Mouse (Mus musculus): ENCODE measurements around the gene 0610010K14Rik. TPM values are rescaled to one million over a fixed set of nuclear protein-coding genes. Genes with fewer than 3 reads are reported as not detected.

The 0610010K14Rik gene
- polyA plus RNA-seq, 1 experiment, result 91.7 TPM

GRCm38 (mm10) chr11:70227661-70228245, 10.0 kb downstream of the 0610010K14Rik start:
- H3K4me3 ChIP-seq (ENCODE audit: insufficient read depth, poor library complexity, severe bottlenecking), result no peak overlapping the region
- no peak for TF ChIP-seq USF1 (IDR thresholded peaks at IDR 0.05; ENCODE audit: low read depth)
- no peak for TF ChIP-seq MAX (IDR thresholded peaks at IDR 0.05)

GRCm38 (mm10) chr11:70227126-70227525, 10.6 kb downstream of the 0610010K14Rik start:
- Histone ChIP-seq H3K79me2 (ENCODE audit: control insufficient read depth, insufficient read depth) (peaks cover 60% of the 10 kb centered on the region), H3K79me3 (ENCODE audit: low read depth) (peaks cover 13% of the 10 kb centered on the region), H3K27me3 (ENCODE audit: control insufficient read depth, insufficient read depth, insufficient read length) (no peaks in the 10 kb centered on the region), H3ac (ENCODE audit: control insufficient read depth, insufficient read length, low read depth) (no peak overlapping the region), H3K36me3 (ENCODE audit: control insufficient read depth, insufficient read depth) (peaks cover 38% of the 10 kb centered on the region), H3K4me3 (ENCODE audit: insufficient read depth, poor library complexity, severe bottlenecking) (no peak overlapping the region)
- no peak for TF ChIP-seq USF1 (IDR thresholded peaks at IDR 0.05; ENCODE audit: low read depth)
- TF ChIP-seq CTCF (IDR thresholded peaks at IDR 0.05; ENCODE audit: control insufficient read depth, insufficient read depth, insufficient read length), result no peak
- no peak for TF ChIP-seq MYOG (IDR thresholded peaks at IDR 0.05; ENCODE audit: control insufficient read depth, extremely low read depth, insufficient read length)
- no peak for TF ChIP-seq CEBPB (IDR thresholded peaks at IDR 0.05; ENCODE audit: low read depth)
- TF ChIP-seq MYOD1 (IDR thresholded peaks at IDR 0.05; ENCODE audit: control insufficient read depth, insufficient read length, low read depth), result no peak
- no peak for TF ChIP-seq MAX (IDR thresholded peaks at IDR 0.05)
- no peak for TF ChIP-seq FOSL1 (IDR thresholded peaks at IDR 0.05; ENCODE audit: insufficient read depth, low read length, poor library complexity, severe bottlenecking)

More at GRCm38 (mm10) chr11:70227661-70228245, 10.0 kb downstream of the 0610010K14Rik start:
- Histone ChIP-seq H3K79me2 (ENCODE audit: control insufficient read depth, insufficient read depth) (peaks cover 57% of the 10 kb centered on the region), H3ac (ENCODE audit: control insufficient read depth, insufficient read length, low read depth) (no peak overlapping the region), H3K79me3 (ENCODE audit: low read depth) (peaks cover 13% of the 10 kb centered on the region), H3K27me3 (ENCODE audit: control insufficient read depth, insufficient read depth, insufficient read length) (no peaks in the 10 kb centered on the region), H3K36me3 (ENCODE audit: control insufficient read depth, insufficient read depth) (peaks cover 38% of the 10 kb centered on the region)

GRCm38 (mm10) chr11:70226602-70226890, 11.2 kb downstream of the 0610010K14Rik start:
- H3ac ChIP-seq (ENCODE audit: control insufficient read depth, insufficient read length, low read depth), result no peak overlapping the region
- no peaks in the 10 kb centered on the region for H3K27me3 ChIP-seq (ENCODE audit: control insufficient read depth, insufficient read depth, insufficient read length)
- peaks cover 60% of the 10 kb centered on the region for H3K79me2 ChIP-seq (ENCODE audit: control insufficient read depth, insufficient read depth)
- TF ChIP-seq CEBPB (IDR thresholded peaks at IDR 0.05; ENCODE audit: low read depth) (no peak), FOSL1 (IDR thresholded peaks at IDR 0.05; ENCODE audit: insufficient read depth, low read length, poor library complexity, severe bottlenecking) (no peak), MYOG (IDR thresholded peaks at IDR 0.05; ENCODE audit: control insufficient read depth, extremely low read depth, insufficient read length) (no peak), USF1 (IDR thresholded peaks at IDR 0.05; ENCODE audit: low read depth) (no peak), MYOD1 (IDR thresholded peaks at IDR 0.05; ENCODE audit: control insufficient read depth, insufficient read length, low read depth) (no peak), CTCF (IDR thresholded peaks at IDR 0.05; ENCODE audit: control insufficient read depth, insufficient read depth, insufficient read length) (no peak), MAX (IDR thresholded peaks at IDR 0.05) (no peak)
- H3K79me3 ChIP-seq (ENCODE audit: low read depth), result peaks cover 8% of the 10 kb centered on the region
- H3K36me3 ChIP-seq (ENCODE audit: control insufficient read depth, insufficient read depth), result peaks cover 38% of the 10 kb centered on the region
- H3K4me3 ChIP-seq (ENCODE audit: insufficient read depth, poor library complexity, severe bottlenecking), result no peak overlapping the region

- H3K4me3 ChIP-seq (ENCODE audit: insufficient read depth, poor library complexity, severe bottlenecking), result no peak overlapping the region
- H3ac ChIP-seq (ENCODE audit: control insufficient read depth, insufficient read length, low read depth), result no peak overlapping the region
- TF ChIP-seq MYOD1 (IDR thresholded peaks at IDR 0.05; ENCODE audit: control insufficient read depth, insufficient read length, low read depth) (no peak), FOSL1 (IDR thresholded peaks at IDR 0.05; ENCODE audit: insufficient read depth, low read length, poor library complexity, severe bottlenecking) (no peak), CEBPB (IDR thresholded peaks at IDR 0.05; ENCODE audit: low read depth) (no peak)
- peaks cover 8% of the 10 kb centered on the region for H3K79me3 ChIP-seq (ENCODE audit: low read depth)
- peaks cover 38% of the 10 kb centered on the region for H3K36me3 ChIP-seq (ENCODE audit: control insufficient read depth, insufficient read depth)
- H3K79me2 ChIP-seq (ENCODE audit: control insufficient read depth, insufficient read depth), result peaks cover 59% of the 10 kb centered on the region
- H3K27me3 ChIP-seq (ENCODE audit: control insufficient read depth, insufficient read depth, insufficient read length), result no peaks in the 10 kb centered on the region
These were observed 11.7 kb downstream of the 0610010K14Rik start for GRCm38 (mm10) chr11:70225798-70226601.

GRCm38 (mm10) chr11:70223724-70224123, 14.0 kb downstream of the 0610010K14Rik start:
- Histone ChIP-seq H3ac (ENCODE audit: control insufficient read depth, insufficient read length, low read depth) (no peak overlapping the region), H3K79me3 (ENCODE audit: low read depth) (peaks cover 8% of the 10 kb centered on the region), H3K4me3 (ENCODE audit: insufficient read depth, poor library complexity, severe bottlenecking) (no peak overlapping the region), H3K27me3 (ENCODE audit: control insufficient read depth, insufficient read depth, insufficient read length) (no peaks in the 10 kb centered on the region), H3K79me2 (ENCODE audit: control insufficient read depth, insufficient read depth) (peaks cover 75% of the 10 kb centered on the region), H3K36me3 (ENCODE audit: control insufficient read depth, insufficient read depth) (peaks cover 39% of the 10 kb centered on the region)
- TF ChIP-seq CTCF (IDR thresholded peaks at IDR 0.05; ENCODE audit: control insufficient read depth, insufficient read depth, insufficient read length) (no peak), CEBPB (IDR thresholded peaks at IDR 0.05; ENCODE audit: low read depth) (no peak), FOSL1 (IDR thresholded peaks at IDR 0.05; ENCODE audit: insufficient read depth, low read length, poor library complexity, severe bottlenecking) (no peak), MYOG (IDR thresholded peaks at IDR 0.05; ENCODE audit: control insufficient read depth, extremely low read depth, insufficient read length) (no peak), MAX (IDR thresholded peaks at IDR 0.05) (no peak), USF1 (IDR thresholded peaks at IDR 0.05; ENCODE audit: low read depth) (no peak), MYOD1 (IDR thresholded peaks at IDR 0.05; ENCODE audit: control insufficient read depth, insufficient read length, low read depth) (no peak)

All from C2C12 (cell line).